Mouse (Mus musculus): ENCODE measurements at regions not wholly inside any gene's neighbourhood (a gene's known extent, or its start where the extent isn't known, plus 50 kb on each side); places are given as distances from the start of the nearest gene placed in this dataset.
"Not testable (repeated sequence)": the region's sequence is repeated elsewhere in the genome, so short reads cannot be mapped to it uniquely, and the experiment has no call there.

GRCm38 (mm10) chrX:18838668-18839067 is 377.5 kb upstream of the 4930578C19Rik start:
- no peaks in the 10 kb centered on the region for H3K9me3 ChIP-seq (replicated peaks; ENCODE audit: control insufficient read depth, low read length)
- no peak overlapping the region for H3K27ac ChIP-seq (ENCODE audit: low read depth, low read length)
- no peak overlapping the region for H3K9ac ChIP-seq (ENCODE audit: low read length)
- no peaks in the 10 kb centered on the region for H3K27me3 ChIP-seq (replicated peaks; ENCODE audit: control insufficient read depth, insufficient read depth, low read length)
- 39% methylated on average over 3 of the region's 3 CpGs for WGBS
- ATAC-seq (no peak), DNase-seq (ENCODE audit: low spot score) (no peak)
- no peaks in the 10 kb centered on the region for H3K36me3 ChIP-seq (ENCODE audit: control insufficient read depth, insufficient read depth, low read length)
- H3K4me3 ChIP-seq (ENCODE audit: low read depth, low read length): no peak overlapping the region
- H3K4me2 ChIP-seq (ENCODE audit: low read length): no peak overlapping the region
- H3K4me1 ChIP-seq (ENCODE audit: control insufficient read depth, insufficient read depth, low read length): no peaks in the 10 kb centered on the region

DNA sequence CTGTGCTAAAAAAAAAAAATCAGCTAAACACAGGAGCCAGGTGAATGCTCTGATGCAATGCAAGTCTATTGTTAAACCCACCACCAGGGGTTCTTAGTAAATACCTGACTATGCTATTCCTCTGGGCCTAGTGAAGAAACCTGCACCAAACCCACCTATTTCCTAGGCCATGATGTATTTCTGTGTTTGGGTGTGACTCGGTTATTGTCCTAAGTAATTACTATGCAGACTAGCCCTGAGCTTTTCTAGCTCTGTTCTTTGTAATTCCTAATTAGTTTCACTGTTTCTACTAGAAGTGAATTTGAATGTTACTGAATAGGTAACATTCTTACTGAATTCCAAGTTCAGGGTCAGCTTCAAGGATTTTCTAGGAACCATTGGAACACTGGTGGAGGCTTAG is 363.8 kb upstream of the 4930578C19Rik start:
- H3K4me1 ChIP-seq (ENCODE audit: control insufficient read depth, insufficient read depth, low read length); DNase-seq (ENCODE audit: low spot score); H3K27ac ChIP-seq (ENCODE audit: low read depth, low read length); H3K36me3 ChIP-seq (ENCODE audit: control insufficient read depth, insufficient read depth, low read length); H3K9me3 ChIP-seq (replicated peaks; ENCODE audit: control insufficient read depth, low read length); H3K27me3 ChIP-seq (replicated peaks; ENCODE audit: control insufficient read depth, insufficient read depth, low read length); ATAC-seq; H3K9ac ChIP-seq (ENCODE audit: low read length); H3K4me3 ChIP-seq (ENCODE audit: low read depth, low read length); H3K4me2 ChIP-seq (ENCODE audit: low read length): not testable (repeated sequence)
- 91% methylated on average over 1 of the region's 1 CpGs for WGBS

DNA sequence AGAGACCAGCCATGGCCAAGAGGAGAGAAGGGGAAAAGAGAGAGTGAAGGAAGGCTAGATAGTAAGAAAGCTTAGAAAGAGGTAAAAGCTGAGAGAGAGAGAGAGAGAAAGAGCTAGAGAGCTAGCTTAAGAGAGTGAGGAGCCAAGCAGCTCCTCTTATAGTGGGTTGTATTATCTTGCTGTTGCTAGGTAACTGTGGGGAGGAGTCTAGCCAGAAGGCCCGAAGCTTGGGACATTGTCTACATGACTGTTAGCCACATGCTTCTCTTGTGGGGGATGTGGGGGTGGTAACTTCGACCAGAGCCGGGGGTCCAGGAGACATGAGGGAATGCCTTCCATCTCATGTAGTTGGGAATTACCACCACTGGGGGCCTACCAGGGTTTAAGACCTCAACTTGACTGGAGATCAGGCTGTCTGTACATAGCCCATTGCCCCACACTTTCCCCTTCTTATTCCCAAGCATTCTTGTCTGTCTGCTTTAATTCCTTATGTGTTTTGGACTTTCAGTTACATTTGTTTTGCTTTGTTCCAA is 353.3 kb upstream of the 4930578C19Rik start:
- H3K27me3 ChIP-seq (replicated peaks; ENCODE audit: control insufficient read depth, insufficient read depth, low read length): no peaks in the 10 kb centered on the region
- ATAC-seq (no peak), DNase-seq (ENCODE audit: low spot score) (no peak)
- 49% methylated on average over 3 of the region's 3 CpGs for WGBS
- H3K4me3 ChIP-seq (ENCODE audit: low read depth, low read length): no peak overlapping the region
- no peaks in the 10 kb centered on the region for H3K36me3 ChIP-seq (ENCODE audit: control insufficient read depth, insufficient read depth, low read length)
- H3K4me2 ChIP-seq (ENCODE audit: low read length): no peak overlapping the region
- no peak overlapping the region for H3K27ac ChIP-seq (ENCODE audit: low read depth, low read length)
- H3K9me3 ChIP-seq (replicated peaks; ENCODE audit: control insufficient read depth, low read length): no peaks in the 10 kb centered on the region
- H3K4me1 ChIP-seq (ENCODE audit: control insufficient read depth, insufficient read depth, low read length): no peaks in the 10 kb centered on the region
- no peak overlapping the region for H3K9ac ChIP-seq (ENCODE audit: low read length)

Measured in forebrain, embryonic 14.5 days (tissue).